ENCODE assay signal across 12 mouse cellular contexts in genomic region chr14:47224476-47225325, GRCm38 (mm10). TPM values are rescaled to one million over a fixed set of nuclear protein-coding genes. Genes with fewer than 3 reads are reported as not detected.
A peak's percentile ranks its signal among the peaks of the same experiment; 100 is the strongest.
DNase-seq lines count a peak whose midpoint lies in the region; ATAC-seq and TF ChIP-seq lines count a peak whose summit lies in the region.
"Had no signal": no experiment of that assay in that cellular context is flagged by ENCODE, and none has a peak within 500 bp of the region (broad histone marks: within the 10 kb centered on the region; RNA-seq: fewer than 3 reads in every experiment).

No protein-coding gene starts in this region.

- in situ Hi-C loops in Patski (cut with MboI; ENCODE audit: low pct_unique_long_range_greater_than_20kb): no loop called here

- no peak overlapping the region for H3K9ac ChIP-seq in kidney, embryonic 14.5 days (ENCODE audit: low read depth, low read length)
- H3K9ac ChIP-seq: forebrain, embryonic 13.5 days; hindbrain, embryonic 12.5 days had no signal

- H3K27me3 ChIP-seq in E14TG2a.4 (ENCODE audit: insufficient read depth, low read length) (no peaks in the 10 kb centered on the region), Patski (no peaks in the 10 kb centered on the region)
- no peaks in the 10 kb centered on the region for H3K27me3 ChIP-seq in splenic B cell, adult 2 months (ENCODE audit: control insufficient read depth, insufficient read depth, low read length, poor library complexity, severe bottlenecking)
- H3K27me3 ChIP-seq in kidney, embryonic 14.5 days (ENCODE audit: control insufficient read depth, insufficient read depth, low read length): no peaks in the 10 kb centered on the region
- H3K27me3 ChIP-seq: forebrain, embryonic 13.5 days; hindbrain, embryonic 12.5 days had no signal

- H3K4me2 ChIP-seq in kidney, embryonic 14.5 days (replicated peaks; ENCODE audit: low read depth, low read length): no peak overlapping the region
- H3K4me2 ChIP-seq: forebrain, embryonic 13.5 days; hindbrain, embryonic 12.5 days had no signal

- 85% methylated on average over 10 of the region's 10 CpGs for WGBS in kidney, embryonic 14.5 days

- peaks cover 14% of the 10 kb centered on the region for H3K4me1 ChIP-seq in E14TG2a.4 (replicated peaks; ENCODE audit: low read depth, low read length)
- no peaks in the 10 kb centered on the region for H3K4me1 ChIP-seq in kidney, embryonic 14.5 days (ENCODE audit: control insufficient read depth, insufficient read depth, low read length)
- H3K4me1 ChIP-seq: forebrain, embryonic 13.5 days; hindbrain, embryonic 12.5 days had no signal

- no peak overlapping the region for H3K4me3 ChIP-seq in layer of hippocampus, adult 2 months
- H3K4me3 ChIP-seq in E14TG2a.4 (replicated peaks; ENCODE audit: low read length): no peak overlapping the region
- no peak overlapping the region for H3K4me3 ChIP-seq in kidney, embryonic 14.5 days (ENCODE audit: low read length)
- H3K4me3 ChIP-seq: forebrain, embryonic 13.5 days; hindbrain, embryonic 12.5 days had no signal

- ATAC-seq in Patski: no peak
- ATAC-seq in kidney, embryonic 14.5 days (ENCODE audit: low FRiP score, low TSS enrichment): no peak
- ATAC-seq: activated CD4-positive, CD25-positive, alpha-beta regulatory T cell, adult 4 months; forebrain, embryonic 13.5 days had no signal

- POLR2A ChIA-PET in Patski (lab: Charles Lee): interaction anchor here (0.9 kb wide), 1 partner anchor 10 kb away, joined by 3 read pairs; no protein-coding TSS in a partner anchor

- CTCF ChIA-PET in Patski (lab: Charles Lee): interaction anchor here (1.7 kb wide), 1 partner anchor 32 kb away, joined by 4 read pairs; no protein-coding TSS in a partner anchor

- no peaks in the 10 kb centered on the region for H3K36me3 ChIP-seq in E14TG2a.4 (ENCODE audit: insufficient read depth, low read length)
- no peaks in the 10 kb centered on the region for H3K36me3 ChIP-seq in splenic B cell, adult 2 months (ENCODE audit: control insufficient read depth, insufficient read depth, low read length, poor library complexity, severe bottlenecking)
- H3K36me3 ChIP-seq in kidney, embryonic 14.5 days (ENCODE audit: control insufficient read depth, insufficient read depth, low read length): no peaks in the 10 kb centered on the region
- H3K36me3 ChIP-seq: hindbrain, embryonic 12.5 days had no signal

- H3K27ac ChIP-seq in layer of hippocampus, adult 2 months: no peak overlapping the region
- no peak overlapping the region for H3K27ac ChIP-seq in kidney, embryonic 14.5 days (ENCODE audit: low read depth, low read length)
- H3K27ac ChIP-seq: forebrain, embryonic 13.5 days; hindbrain, embryonic 12.5 days; macrophage had no signal

- H3K9me3 ChIP-seq in E14TG2a.4 (ENCODE audit: low read length): no peaks in the 10 kb centered on the region
- 0 out of 2 replicates have a peak, but pooled peaks cover 3% of the 10 kb centered on the region for H3K9me3 ChIP-seq in kidney, embryonic 14.5 days (ENCODE audit: control insufficient read depth, low read length)
- H3K9me3 ChIP-seq: forebrain, embryonic 13.5 days; hindbrain, embryonic 12.5 days had no signal

- peak; percentile 37 for TF ChIP-seq CTCF in layer of hippocampus, adult 2 months (conservative IDR thresholded peaks at IDR 0.05)
- TF ChIP-seq CTCF in E14TG2a.4 (conservative IDR thresholded peaks at IDR 0.05; ENCODE audit: low read length) (peak; percentile 70), Patski (IDR thresholded peaks at IDR 0.05) (peak; percentile 19)

- no peak for DNase-seq in layer of hippocampus, adult 2 months (ENCODE audit: low spot score in 2 of 2)
- DNase-seq in layer of hippocampus, postnatal 14 days (ENCODE audit: low spot score in 2 of 2): no peak
- no peak for DNase-seq in Patski (ENCODE audit: low read depth, low spot score)
- DNase-seq in splenic B cell, adult 2 months (ENCODE audit: low read depth, low spot score): peak; percentile 25
- no peak for DNase-seq in gastrocnemius, postnatal 10 days
- DNase-seq in c-Kit-positive CD71-positive TER-119-positive erythroid progenitor cells, embryonic 14.5 days (ENCODE audit: low spot score): no peak

RNA-seq across cellular contexts. Expression of gene Gch1, which starts 35.5 kb away (rescaled TPM):
- 1 to 10 TPM; 1.1 to 1.9 TPM for total RNA-seq in layer of hippocampus, adult 2 months (2021)
- 1 to 10 TPM; 1.3 to 2.1 TPM for total RNA-seq in layer of hippocampus, postnatal 14 days (2021)
- 2.2 TPM for polyA plus RNA-seq in Patski (2021)
- total RNA-seq in gastrocnemius, postnatal 10 days (2021): 1 to 10 TPM; 1.6 to 1.9 TPM
- polyA plus RNA-seq in kidney, embryonic 14.5 days (2014; fragmentation: Nextera tagmentation; extraction: Ambion mirVana): 1.4 and 2.2 TPM in 2 replicates

RNA-seq across cellular contexts. Expression of gene Wdhd1, which starts 52.0 kb away (rescaled TPM):
- total RNA-seq in layer of hippocampus, adult 2 months (2021): 1 to 10 TPM; 6.6 to 8.8 TPM
- total RNA-seq in layer of hippocampus, postnatal 14 days (2021): 1 to 10 TPM; 5.2 to 6.9 TPM
- polyA plus RNA-seq in Patski (2021): 10.6 TPM
- 1 to 10 TPM; 3.4 to 5.9 TPM for total RNA-seq in gastrocnemius, postnatal 10 days (2021)
- 26.0 and 44.3 TPM in 2 replicates for polyA plus RNA-seq in kidney, embryonic 14.5 days (2014; fragmentation: Nextera tagmentation; extraction: Ambion mirVana)

RNA-seq across cellular contexts. Expression of gene Socs4, which starts 52.0 kb away (rescaled TPM):
- 10 to 100 TPM; 11.1 to 11.8 TPM for total RNA-seq in layer of hippocampus, adult 2 months (2021)
- 10 to 100 TPM; 10.7 to 11.2 TPM for total RNA-seq in layer of hippocampus, postnatal 14 days (2021)
- polyA plus RNA-seq in Patski (2021): 14.5 TPM
- 10 to 100 TPM in 1 of 2 experiments, 1 to 10 TPM in 1; 8.7 to 10.8 TPM for total RNA-seq in gastrocnemius, postnatal 10 days (2021)
- 5.7 and 7.0 TPM in 2 replicates for polyA plus RNA-seq in kidney, embryonic 14.5 days (2014; fragmentation: Nextera tagmentation; extraction: Ambion mirVana)

Comparison
In these comparisons a context has a peak if more than half of its experiments do, and no peak if none do; other contexts are left out.
1. CTCF ChIP-seq: peak in every context shown above with its lines; median percentile 70 in E14TG2a.4; 37 in layer of hippocampus, adult 2 months; 19 in Patski.